Mouse (Mus musculus) C2C12 (cell line): ENCODE measurements around the gene Itpr1.

Experiments used
- CTCF ChIP-seq: IDR thresholded peaks from one replicate; pipeline ENCODE4 v1.5.1; 2011; ENCODE audit not compliant: control insufficient read depth, insufficient read depth, insufficient read length
- USF1 ChIP-seq: IDR thresholded peaks from one replicate; pipeline ENCODE4 v1.6.1; 2011; ENCODE audit warnings: low read depth, mild to moderate bottlenecking, control low read depth, moderate library complexity

DNA sequence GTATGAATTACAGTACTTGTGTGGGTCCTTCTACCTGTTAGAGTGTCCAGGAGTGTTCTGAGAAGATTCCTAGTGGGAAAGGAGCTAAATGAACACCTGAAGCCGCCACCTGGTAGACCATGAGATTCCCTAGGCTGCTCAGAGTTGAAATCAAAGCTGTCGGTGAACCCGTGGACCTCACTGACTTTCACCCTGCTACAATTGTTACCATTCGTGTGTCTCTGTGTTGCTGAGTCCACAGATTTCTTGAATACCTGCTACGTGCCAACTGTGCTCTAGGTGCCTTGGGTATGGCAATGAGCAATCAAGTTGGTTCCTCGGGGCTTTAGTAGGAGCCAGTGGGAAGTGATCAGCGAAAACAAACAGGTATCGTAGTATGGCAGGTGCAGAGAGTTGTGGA is 3.9 kb downstream of the Itpr1 start:
- TF ChIP-seq CTCF (no peak), USF1 (no peak)
